Mouse (Mus musculus) frontal cortex, adult (tissue): ENCODE measurements at regions not wholly inside any gene's neighbourhood (a gene's known extent, or its start where the extent isn't known, plus 50 kb on each side); places are given as distances from the start of the nearest gene placed in this dataset.
"Not testable (repeated sequence)": the region's sequence is repeated elsewhere in the genome, so short reads cannot be mapped to it uniquely, and the experiment has no call there.

Experiments
- ATAC-seq: cut with Nextera tagmentation; 2 replicates; pipeline ENCODE4 v1.9.2; 2017; ENCODE audit warnings: mild to moderate bottlenecking, moderate library complexity, mixed read lengths; ENCODE audit not compliant: low TSS enrichment

GRCm38 (mm10) chr11:26708636-26709035, 114.8 kb upstream of the Vrk2 start:
- ATAC-seq: no peak

DNA sequence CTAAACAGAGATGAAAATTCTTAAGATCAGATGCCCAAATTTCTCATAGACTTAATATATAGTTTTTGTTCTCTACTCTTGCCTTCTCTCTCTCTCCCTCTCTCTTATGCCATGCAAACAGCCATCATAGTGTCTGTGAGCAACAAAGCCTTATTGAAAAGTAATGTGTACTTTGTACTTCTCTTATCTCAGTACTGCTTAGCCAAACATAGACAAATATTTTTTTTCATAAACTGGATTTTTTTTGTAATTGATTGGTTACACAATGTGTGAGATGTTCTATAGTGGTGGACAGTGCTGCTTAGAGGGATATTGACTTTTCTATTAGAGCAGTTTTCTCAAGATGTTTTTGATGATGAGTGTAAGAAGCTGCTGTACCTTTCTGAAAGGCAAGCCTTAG, 90.1 kb upstream of the Vrk2 start:
- ATAC-seq: no peak

GRCm38 (mm10) chr11:26667251-26667650, 73.5 kb upstream of the Vrk2 start:
- no peak for ATAC-seq

GRCm38 (mm10) chr11:26660878-26661277, 67.1 kb upstream of the Vrk2 start:
- ATAC-seq: no peak

DNA sequence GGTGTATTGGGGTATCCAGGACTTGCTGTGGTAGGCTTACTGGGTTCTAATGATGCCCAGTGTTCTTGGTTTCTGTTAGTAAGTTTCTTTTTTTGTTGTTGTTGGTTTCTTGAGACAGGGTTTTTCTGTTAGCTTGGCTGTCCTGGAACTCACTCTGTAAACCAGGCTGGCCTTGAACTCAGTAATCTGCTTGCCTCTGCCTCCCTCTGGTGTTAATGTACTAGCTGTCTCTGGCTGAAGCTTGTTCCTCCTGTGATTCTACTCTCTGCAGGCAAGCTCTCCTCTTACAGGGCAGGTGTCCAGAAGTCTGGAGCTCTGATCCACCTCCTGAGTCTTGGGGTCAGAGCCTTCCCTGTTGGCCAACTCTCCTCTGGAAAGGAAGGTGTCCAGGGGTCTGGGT, 55.4 kb upstream of the Vrk2 start:
- ATAC-seq: not testable (repeated sequence)
